Mouse (Mus musculus) intestine, embryonic 15.5 days (tissue): ENCODE data around the gene Ofcc1. TPM values are rescaled to one million over a fixed set of nuclear protein-coding genes. Genes with fewer than 3 reads are reported as not detected.

Experiments used
- ATAC-seq: fragments of 200-750 bp; cut with Nextera tagmentation; 2 replicates; pipeline ENCODE4 v1.8.0; 2017; ENCODE audit warnings: moderate TSS enrichment, moderate library complexity
- H3K27ac ChIP-seq: fragments of 300-500 bp; sonication (generic); 2 replicates; pipeline ENCODE4 v1.5.1; 2015; ENCODE audit warnings: mild to moderate bottlenecking, inconsistent platforms
- H3K27me3 ChIP-seq: fragments of 300-500 bp; sonication (generic); replicated peaks from 2 replicates; pipeline ENCODE4 v1.6.1; 2015; ENCODE audit warnings: inconsistent platforms
- H3K36me3 ChIP-seq: fragments of 300-500 bp; sonication (generic); 2 replicates; pipeline ENCODE4 v1.6.1; 2015; ENCODE audit warnings: inconsistent platforms
- H3K4me1 ChIP-seq: fragments of 300-500 bp; sonication (generic); replicated peaks from 2 replicates; pipeline ENCODE4 v1.6.1; 2015; ENCODE audit warnings: inconsistent platforms
- H3K4me2 ChIP-seq: fragments of 300-500 bp; sonication (generic); replicated peaks from 2 replicates; pipeline ENCODE4 v1.6.1; 2015; ENCODE audit warnings: mild to moderate bottlenecking, inconsistent platforms
- H3K4me3 ChIP-seq: fragments of 300-500 bp; sonication (generic); replicated peaks from 2 replicates; pipeline ENCODE4 v1.5.1; 2015; ENCODE audit warnings: inconsistent platforms
- H3K9ac ChIP-seq: fragments of 300-500 bp; sonication (generic); 2 replicates; pipeline ENCODE4 v1.6.1; 2015; ENCODE audit warnings: inconsistent platforms
- H3K9me3 ChIP-seq: fragments of 300-500 bp; sonication (generic); 2 replicates; pipeline ENCODE4 v1.6.1; 2016; ENCODE audit warnings: inconsistent platforms
- WGBS: fragments of 180-500 bp; shearing (Covaris S2); methylation state at CpG from one replicate; pipeline ENCODE4 v1.1.7; 2015; 5-methylcytosine and 5-hydroxymethylcytosine counted together
- polyA plus RNA-seq: library from polyadenylated mRNA; unstranded; fragments of >200 nt; fragmentation: Nextera tagmentation; extraction: Ambion mirVana; gene quantifications from 2 replicates; pipeline ENCODE4 v1.2.1, GENCODE M21; 2015

The Ofcc1 gene
- polyA plus RNA-seq, 1 experiment from 2014 or later = not detected

GRCm38 (mm10) chr13:40036981-40037765, 324.1 kb downstream of the Ofcc1 start:
- H3K27ac ChIP-seq = no peak overlapping the region
- no peaks in the 10 kb centered on the region for H3K4me1 ChIP-seq
- H3K4me2 ChIP-seq = no peak overlapping the region
- no peaks in the 10 kb centered on the region for H3K36me3 ChIP-seq
- H3K4me3 ChIP-seq = no peak overlapping the region
- WGBS = 82% methylated on average over 17 of the region's 17 CpGs
- H3K9ac ChIP-seq = no peak overlapping the region
- H3K9me3 ChIP-seq = no peaks in the 10 kb centered on the region
- H3K27me3 ChIP-seq = no peaks in the 10 kb centered on the region
- no peak for ATAC-seq

GRCm38 (mm10) chr13:40029426-40029825, 331.8 kb downstream of the Ofcc1 start:
- 82% methylated on average over 1 of the region's 1 CpGs for whole genome bisulfite sequencing
- H3K36me3 ChIP-seq = no peaks in the 10 kb centered on the region
- no peak overlapping the region for H3K4me2 ChIP-seq
- H3K4me1 ChIP-seq = no peaks in the 10 kb centered on the region
- H3K9me3 ChIP-seq = no peaks in the 10 kb centered on the region
- no peaks in the 10 kb centered on the region for H3K27me3 ChIP-seq
- no peak for ATAC-seq
- no peak overlapping the region for H3K4me3 ChIP-seq
- H3K9ac ChIP-seq = no peak overlapping the region
- no peak overlapping the region for H3K27ac ChIP-seq

GRCm38 (mm10) chr13:40028827-40029226, 332.4 kb downstream of the Ofcc1 start:
- Histone ChIP-seq H3K27me3 (no peaks in the 10 kb centered on the region), H3K4me3 (no peak overlapping the region), H3K27ac (no peak overlapping the region), H3K9me3 (no peaks in the 10 kb centered on the region), H3K36me3 (no peaks in the 10 kb centered on the region), H3K4me1 (no peaks in the 10 kb centered on the region), H3K9ac (no peak overlapping the region), H3K4me2 (no peak overlapping the region)
- WGBS = 92% methylated on average over 4 of the region's 4 CpGs
- ATAC-seq = no peak

GRCm38 (mm10) chr13:40025816-40026215, 335.4 kb downstream of the Ofcc1 start:
- no peaks in the 10 kb centered on the region for H3K27me3 ChIP-seq
- no peak overlapping the region for H3K4me3 ChIP-seq
- no peak for ATAC-seq
- 92% methylated on average over 4 of the region's 4 CpGs for WGBS
- no peaks in the 10 kb centered on the region for H3K4me1 ChIP-seq
- no peak overlapping the region for H3K4me2 ChIP-seq
- no peaks in the 10 kb centered on the region for H3K36me3 ChIP-seq
- no peaks in the 10 kb centered on the region for H3K9me3 ChIP-seq
- H3K9ac ChIP-seq = no peak overlapping the region
- no peak overlapping the region for H3K27ac ChIP-seq

- no peaks in the 10 kb centered on the region for H3K27me3 ChIP-seq
Observed at GRCm38 (mm10) chr13:40023201-40023777, 338.0 kb downstream of the Ofcc1 start.

GRCm38 (mm10) chr13:40022609-40023008, 338.6 kb downstream of the Ofcc1 start:
- no peak for ATAC-seq
- no peaks in the 10 kb centered on the region for H3K4me1 ChIP-seq
- 81% methylated on average over 1 of the region's 1 CpGs for WGBS
- H3K27ac ChIP-seq = no peak overlapping the region
- no peaks in the 10 kb centered on the region for H3K27me3 ChIP-seq
- H3K9ac ChIP-seq = no peak overlapping the region
- H3K4me3 ChIP-seq = no peak overlapping the region
- no peak overlapping the region for H3K4me2 ChIP-seq
- no peaks in the 10 kb centered on the region for H3K9me3 ChIP-seq
- no peaks in the 10 kb centered on the region for H3K36me3 ChIP-seq

More at GRCm38 (mm10) chr13:40023201-40023777, 338.0 kb downstream of the Ofcc1 start:
- WGBS = 87% methylated on average over 8 of the region's 8 CpGs
- no peak overlapping the region for H3K27ac ChIP-seq
- no peaks in the 10 kb centered on the region for H3K36me3 ChIP-seq
- no peak overlapping the region for H3K9ac ChIP-seq
- H3K4me1 ChIP-seq = no peaks in the 10 kb centered on the region
- ATAC-seq = no peak
- no peak overlapping the region for H3K4me2 ChIP-seq
- no peaks in the 10 kb centered on the region for H3K9me3 ChIP-seq
- no peak overlapping the region for H3K4me3 ChIP-seq

GRCm38 (mm10) chr13:40000236-40000635, 361.0 kb downstream of the Ofcc1 start:
- Histone ChIP-seq H3K4me1 (no peaks in the 10 kb centered on the region), H3K27me3 (no peaks in the 10 kb centered on the region), H3K4me3 (no peak overlapping the region), H3K27ac (no peak overlapping the region), H3K9me3 (no peaks in the 10 kb centered on the region), H3K36me3 (no peaks in the 10 kb centered on the region), H3K9ac (no peak overlapping the region), H3K4me2 (no peak overlapping the region)
- no peak for ATAC-seq
- 84% methylated on average over 8 of the region's 8 CpGs for WGBS

- WGBS = 80% methylated on average over 4 of the region's 4 CpGs
- Histone ChIP-seq H3K36me3 (no peaks in the 10 kb centered on the region), H3K27me3 (no peaks in the 10 kb centered on the region), H3K27ac (no peak overlapping the region), H3K4me1 (no peaks in the 10 kb centered on the region), H3K4me3 (no peak overlapping the region), H3K9me3 (no peaks in the 10 kb centered on the region), H3K9ac (no peak overlapping the region), H3K4me2 (no peak overlapping the region)
- no peak for ATAC-seq
Observed at GRCm38 (mm10) chr13:39997901-39998300, 363.3 kb downstream of the Ofcc1 start.

- no peaks in the 10 kb centered on the region for H3K4me1 ChIP-seq
- no peak overlapping the region for H3K9ac ChIP-seq
- H3K4me2 ChIP-seq = no peak overlapping the region
- H3K4me3 ChIP-seq = no peak overlapping the region
- no peaks in the 10 kb centered on the region for H3K27me3 ChIP-seq
- no peaks in the 10 kb centered on the region for H3K36me3 ChIP-seq
- H3K27ac ChIP-seq = no peak overlapping the region
- no peaks in the 10 kb centered on the region for H3K9me3 ChIP-seq
- no peak for ATAC-seq
- 85% methylated on average over 18 of the region's 18 CpGs for WGBS
Observed at GRCm38 (mm10) chr13:39979294-39980061, 381.8 kb downstream of the Ofcc1 start.

GRCm38 (mm10) chr13:39968349-39969016, 392.8 kb downstream of the Ofcc1 start:
- no peaks in the 10 kb centered on the region for H3K9me3 ChIP-seq
- no peaks in the 10 kb centered on the region for H3K27me3 ChIP-seq
- WGBS = 85% methylated on average over 8 of the region's 8 CpGs
- H3K9ac ChIP-seq = no peak overlapping the region
- no peak for ATAC-seq
- no peak overlapping the region for H3K27ac ChIP-seq
- no peaks in the 10 kb centered on the region for H3K36me3 ChIP-seq
- no peak overlapping the region for H3K4me3 ChIP-seq
- H3K4me2 ChIP-seq = no peak overlapping the region
- no peaks in the 10 kb centered on the region for H3K4me1 ChIP-seq

- Histone ChIP-seq H3K27ac (no peak overlapping the region), H3K9me3 (no peaks in the 10 kb centered on the region), H3K27me3 (no peaks in the 10 kb centered on the region), H3K4me2 (no peak overlapping the region), H3K9ac (no peak overlapping the region), H3K36me3 (no peaks in the 10 kb centered on the region), H3K4me1 (no peaks in the 10 kb centered on the region), H3K4me3 (no peak overlapping the region)
- WGBS = 71% methylated on average over 3 of the region's 3 CpGs
- ATAC-seq = no peak
Observed at GRCm38 (mm10) chr13:39957226-39957625, 404.0 kb downstream of the Ofcc1 start.

GRCm38 (mm10) chr13:39956017-39956416, 405.2 kb downstream of the Ofcc1 start:
- H3K9me3 ChIP-seq = no peaks in the 10 kb centered on the region
- no peak for ATAC-seq

More at GRCm38 (mm10) chr13:39956017-39956416, 405.2 kb downstream of the Ofcc1 start:
- H3K27me3 ChIP-seq = no peaks in the 10 kb centered on the region
- WGBS = 79% methylated on average over 5 of the region's 5 CpGs
- H3K4me1 ChIP-seq = no peaks in the 10 kb centered on the region
- H3K4me3 ChIP-seq = no peak overlapping the region
- no peaks in the 10 kb centered on the region for H3K36me3 ChIP-seq
- no peak overlapping the region for H3K4me2 ChIP-seq
- H3K9ac ChIP-seq = no peak overlapping the region
- no peak overlapping the region for H3K27ac ChIP-seq
